Mouse (Mus musculus) kidney, embryonic 16.5 days (tissue): Measurements from ENCODE around the gene Serpina3a. TPM values are rescaled to one million over a fixed set of nuclear protein-coding genes. Genes with fewer than 3 reads are reported as not detected.
"Not testable (repeated sequence)": the region's sequence is repeated elsewhere in the genome, so short reads cannot be mapped to it uniquely, and the experiment has no call there.

ENCODE experiments used
- ATAC-seq: fragments of 200-750 bp; cut with Nextera tagmentation; 2 replicates; pipeline ENCODE4 v1.8.0; 2017; ENCODE audit warnings: moderate TSS enrichment; ENCODE audit not compliant: low FRiP score, low TSS enrichment
- H3K27ac ChIP-seq: fragments of 300-500 bp; sonication (generic); 2 replicates; pipeline ENCODE4 v1.5.1; 2014; ENCODE audit warnings: low read length
- H3K27me3 ChIP-seq: fragments of 300-500 bp; sonication (generic); 2 replicates; pipeline ENCODE4 v1.6.1; 2014; ENCODE audit warnings: low read length, control low read depth, mixed read lengths; ENCODE audit not compliant: insufficient read depth
- H3K36me3 ChIP-seq: fragments of 300-500 bp; sonication (generic); 2 replicates; pipeline ENCODE4 v1.6.1; 2014; ENCODE audit warnings: low read length, control low read depth, mixed read lengths; ENCODE audit not compliant: insufficient read depth
- H3K4me1 ChIP-seq: fragments of 300-500 bp; sonication (generic); 2 replicates; pipeline ENCODE4 v1.6.1; 2014; ENCODE audit warnings: low read length, control low read depth, mixed read lengths; ENCODE audit not compliant: insufficient read depth
- H3K4me2 ChIP-seq: fragments of 300-500 bp; sonication (generic); replicated peaks from 2 replicates; pipeline ENCODE4 v1.6.1; 2014; ENCODE audit warnings: low read depth, low read length
- H3K4me3 ChIP-seq: fragments of 300-500 bp; sonication (generic); 2 replicates; pipeline ENCODE4 v1.5.1; 2014; ENCODE audit warnings: mild to moderate bottlenecking, low read length
- H3K9ac ChIP-seq: fragments of 300-500 bp; sonication (generic); replicated peaks from 2 replicates; pipeline ENCODE4 v1.6.1; 2014; ENCODE audit warnings: low read length
- H3K9me3 ChIP-seq: fragments of 300-500 bp; sonication (generic); 2 replicates; pipeline ENCODE4 v1.6.1; 2016; ENCODE audit warnings: low read length, control low read depth
- WGBS: fragments of 180-500 bp; shearing (Covaris S2); extraction: QIAGEN DNeasy Blood & Tissue Kit; methylation state at CpG from one replicate; pipeline ENCODE4 v1.1.7; 2014; 5-methylcytosine and 5-hydroxymethylcytosine counted together
- polyA plus RNA-seq: library from polyadenylated mRNA; unstranded; fragments of >200 nt; fragmentation: Nextera tagmentation; extraction: Ambion mirVana; gene quantifications from 2 replicates; pipeline ENCODE4 v1.2.1, GENCODE M21; 2015

Gene Serpina3a
- polyA plus RNA-seq = not detected in 2 replicates

GRCm38 (mm10) chr12:104112333-104112732 is at the start of gene Serpina3a:
TSS of gene Serpina3a (plus strand) at chr12:104112724.
- H3K27me3 ChIP-seq, H3K4me2 ChIP-seq, H3K27ac ChIP-seq, H3K9me3 ChIP-seq, H3K36me3 ChIP-seq, H3K4me3 ChIP-seq, H3K9ac ChIP-seq, ATAC-seq, H3K4me1 ChIP-seq: not testable (repeated sequence)
- 75% methylated on average over 10 of the region's 11 CpGs for WGBS

- no peak for ATAC-seq
- H3K4me1 ChIP-seq = no peaks in the 10 kb centered on the region
- no peaks in the 10 kb centered on the region for H3K9me3 ChIP-seq
- H3K4me2 ChIP-seq = no peak overlapping the region
- H3K4me3 ChIP-seq = no peak overlapping the region
- no peak overlapping the region for H3K27ac ChIP-seq
- no peak overlapping the region for H3K9ac ChIP-seq
- 60% methylated on average over 4 of the region's 4 CpGs for WGBS
- H3K36me3 ChIP-seq = no peaks in the 10 kb centered on the region
- H3K27me3 ChIP-seq = no peaks in the 10 kb centered on the region
Observed at GRCm38 (mm10) chr12:104064532-104064931, 48.0 kb upstream of the Serpina3a start.

GRCm38 (mm10) chr12:104064996-104065395 is 47.5 kb upstream of the Serpina3a start:
- no peak overlapping the region for H3K4me3 ChIP-seq
- no peaks in the 10 kb centered on the region for H3K9me3 ChIP-seq
- no peaks in the 10 kb centered on the region for H3K4me1 ChIP-seq
- no peak overlapping the region for H3K9ac ChIP-seq
- 84% methylated on average over 4 of the region's 4 CpGs for WGBS
- no peaks in the 10 kb centered on the region for H3K36me3 ChIP-seq
- H3K4me2 ChIP-seq = no peak overlapping the region
- H3K27ac ChIP-seq = no peak overlapping the region
- ATAC-seq = no peak
- H3K27me3 ChIP-seq = no peaks in the 10 kb centered on the region

GRCm38 (mm10) chr12:104066241-104066640 is 46.3 kb upstream of the Serpina3a start:
- no peaks in the 10 kb centered on the region for H3K27me3 ChIP-seq
- H3K27ac ChIP-seq = no peak overlapping the region
- no peak; the same call in 1 of the 2 replicates for ATAC-seq
- H3K4me3 ChIP-seq = no peak overlapping the region
- H3K36me3 ChIP-seq = no peaks in the 10 kb centered on the region
- H3K9ac ChIP-seq = no peak overlapping the region
- 30% methylated on average over 8 of the region's 8 CpGs for WGBS
- H3K9me3 ChIP-seq = no peaks in the 10 kb centered on the region
- no peak overlapping the region for H3K4me2 ChIP-seq
- no peaks in the 10 kb centered on the region for H3K4me1 ChIP-seq

- Histone ChIP-seq H3K4me3 (peak overlapping the region; percentile 32), H3K4me2 (peak overlapping the region; percentile 26), H3K27me3 (no peaks in the 10 kb centered on the region), H3K27ac (no peak overlapping the region), H3K4me1 (no peaks in the 10 kb centered on the region), H3K9ac (0 out of 2 replicates have a peak overlapping the region, but pooled peaks have one; percentile 40), H3K9me3 (no peaks in the 10 kb centered on the region), H3K36me3 (no peaks in the 10 kb centered on the region)
- ATAC-seq = peak; percentile 58; the same call in 1 of the 2 replicates
- WGBS = 34% methylated on average over 4 of the region's 4 CpGs
Observed at GRCm38 (mm10) chr12:104067549-104067948, 45.0 kb upstream of the Serpina3a start.

GRCm38 (mm10) chr12:104069620-104070019 is 42.9 kb upstream of the Serpina3a start:
- Histone ChIP-seq H3K36me3 (no peaks in the 10 kb centered on the region), H3K9me3 (no peaks in the 10 kb centered on the region), H3K27me3 (no peaks in the 10 kb centered on the region), H3K27ac (no peak overlapping the region), H3K4me2 (no peak overlapping the region), H3K4me3 (no peak overlapping the region), H3K4me1 (no peaks in the 10 kb centered on the region), H3K9ac (no peak overlapping the region)
- 7% methylated on average over 2 of the region's 2 CpGs for WGBS
- peak; percentile 36; the same call in 1 of the 2 replicates for ATAC-seq

GRCm38 (mm10) chr12:104071708-104072107 is 40.8 kb upstream of the Serpina3a start:
- no peak overlapping the region for H3K9ac ChIP-seq
- 38% methylated on average over 1 of the region's 1 CpGs for WGBS
- no peak overlapping the region for H3K4me3 ChIP-seq
- no peaks in the 10 kb centered on the region for H3K27me3 ChIP-seq
- H3K9me3 ChIP-seq = no peaks in the 10 kb centered on the region
- H3K4me1 ChIP-seq = no peaks in the 10 kb centered on the region
- H3K4me2 ChIP-seq = no peak overlapping the region
- no peak overlapping the region for H3K27ac ChIP-seq
- H3K36me3 ChIP-seq = no peaks in the 10 kb centered on the region
- no peak for ATAC-seq

GRCm38 (mm10) chr12:104072286-104072685 is 40.2 kb upstream of the Serpina3a start:
- no peak overlapping the region for H3K4me2 ChIP-seq
- WGBS = 55% methylated on average over 5 of the region's 5 CpGs
- H3K27ac ChIP-seq = no peak overlapping the region
- H3K27me3 ChIP-seq = no peaks in the 10 kb centered on the region
- H3K36me3 ChIP-seq = no peaks in the 10 kb centered on the region
- no peaks in the 10 kb centered on the region for H3K4me1 ChIP-seq
- no peak for ATAC-seq
- no peak overlapping the region for H3K4me3 ChIP-seq
- no peaks in the 10 kb centered on the region for H3K9me3 ChIP-seq
- H3K9ac ChIP-seq = no peak overlapping the region

GRCm38 (mm10) chr12:104090119-104090518 is 22.4 kb upstream of the Serpina3a start:
- H3K27ac ChIP-seq = no peak overlapping the region
- WGBS = 70% methylated on average over 2 of the region's 2 CpGs
- H3K9ac ChIP-seq = no peak overlapping the region
- no peaks in the 10 kb centered on the region for H3K27me3 ChIP-seq
- ATAC-seq = no peak
- no peak overlapping the region for H3K4me3 ChIP-seq
- H3K36me3 ChIP-seq = no peaks in the 10 kb centered on the region
- H3K9me3 ChIP-seq = no peaks in the 10 kb centered on the region; the same call in 1 of the 2 replicates
- H3K4me1 ChIP-seq = no peaks in the 10 kb centered on the region
- no peak overlapping the region for H3K4me2 ChIP-seq

- Histone ChIP-seq H3K9ac (no peak overlapping the region), H3K4me1 (no peaks in the 10 kb centered on the region), H3K27me3 (no peaks in the 10 kb centered on the region), H3K4me2 (no peak overlapping the region), H3K36me3 (no peaks in the 10 kb centered on the region), H3K9me3 (no peaks in the 10 kb centered on the region; the same call in 1 of the 2 replicates), H3K4me3 (no peak overlapping the region), H3K27ac (no peak overlapping the region)
- no peak for ATAC-seq
- 77% methylated on average over 1 of the region's 1 CpGs for WGBS
Observed at GRCm38 (mm10) chr12:104091303-104091702, 21.2 kb upstream of the Serpina3a start.
